In genomic region chr2:118257094-118257493, GRCm38 (mm10) we compare ENCODE assay signal across 8 mouse cellular contexts. TPM values are rescaled to one million over a fixed set of nuclear protein-coding genes. Genes with fewer than 3 reads are reported as not detected.
A peak's percentile ranks its signal among the peaks of the same experiment; 100 is the strongest.
DNase-seq lines count a peak whose midpoint lies in the region; ATAC-seq and TF ChIP-seq lines count a peak whose summit lies in the region.

No protein-coding gene starts in this region.

- peaks cover 9% of the 10 kb centered on the region; the same call in 1 of the 2 replicates for H3K27me3 ChIP-seq in kidney, embryonic 15.5 days
- no peaks in the 10 kb centered on the region for H3K27me3 ChIP-seq in intestine, embryonic 14.5 days (replicated peaks; ENCODE audit: control insufficient read depth, insufficient read depth, low read length)
- no peaks in the 10 kb centered on the region for H3K27me3 ChIP-seq in midbrain, postnatal 0 days (ENCODE audit: insufficient read depth, low read length)

- no peaks in the 10 kb centered on the region for H3K9me3 ChIP-seq in kidney, embryonic 15.5 days (replicated peaks)
- no peaks in the 10 kb centered on the region for H3K9me3 ChIP-seq in intestine, embryonic 14.5 days (ENCODE audit: control insufficient read depth, low read length)
- H3K9me3 ChIP-seq in midbrain, postnatal 0 days (ENCODE audit: low read length): no peaks in the 10 kb centered on the region

- no peak for ATAC-seq in kidney, embryonic 15.5 days (replicated peaks; ENCODE audit: low FRiP score)
- no peak for ATAC-seq in intestine, embryonic 14.5 days (replicated peaks; ENCODE audit: low FRiP score, low TSS enrichment, low read depth)
- ATAC-seq in midbrain, postnatal 0 days (ENCODE audit: low FRiP score): no peak

- H3K27ac ChIP-seq in kidney, embryonic 15.5 days: no peak overlapping the region
- H3K27ac ChIP-seq in brown adipose tissue, adult 24 weeks (replicated peaks; ENCODE audit: low read depth, low read length): no peak overlapping the region
- H3K27ac ChIP-seq in intestine, embryonic 14.5 days (ENCODE audit: low read depth): no peak overlapping the region
- no peak overlapping the region for H3K27ac ChIP-seq in midbrain, postnatal 0 days (ENCODE audit: low read depth, low read length)

- 73% methylated on average over 8 of the region's 8 CpGs for WGBS in kidney, embryonic 15.5 days
- WGBS in intestine, embryonic 14.5 days: 76% methylated on average over 8 of the region's 8 CpGs
- WGBS in midbrain, postnatal 0 days: 79% methylated on average over 8 of the region's 8 CpGs

- peak overlapping the region; percentile 55 for H3K4me3 ChIP-seq in kidney, embryonic 15.5 days (replicated peaks)
- H3K4me3 ChIP-seq in brown adipose tissue, adult 24 weeks (ENCODE audit: insufficient read depth, low read depth, low read length): peak overlapping the region; percentile 81
- H3K4me3 ChIP-seq in intestine, embryonic 14.5 days (ENCODE audit: low read depth, low read length): peak overlapping the region; percentile 45; the same call in 1 of the 2 replicates
- peak overlapping the region; percentile 40 for H3K4me3 ChIP-seq in midbrain, postnatal 0 days (ENCODE audit: low read depth, low read length)

- no peak for DNase-seq in kidney, adult 11 months
- DNase-seq in intestine, embryonic 14.5 days (ENCODE audit: low spot score): no peak
- DNase-seq in midbrain, postnatal 0 days (ENCODE audit: low spot score): no peak
- no peak for DNase-seq in embryo, embryonic 10 days (ENCODE audit: low spot score)
- no peak for DNase-seq in gastrocnemius, postnatal 10 days
- DNase-seq in spleen, postnatal 10 days (ENCODE audit: low spot score in 2 of 2): no peak

- H3K4me1 ChIP-seq in kidney, embryonic 15.5 days: peaks cover 13% of the 10 kb centered on the region
- H3K4me1 ChIP-seq in brown adipose tissue, adult 24 weeks (ENCODE audit: control insufficient read depth, insufficient read depth, insufficient read length, low read length): no peaks in the 10 kb centered on the region
- no peaks in the 10 kb centered on the region for H3K4me1 ChIP-seq in intestine, embryonic 14.5 days (replicated peaks; ENCODE audit: control insufficient read depth, insufficient read depth, low read length)
- H3K4me1 ChIP-seq in midbrain, postnatal 0 days (ENCODE audit: insufficient read depth, low read length): no peaks in the 10 kb centered on the region

- no peak overlapping the region for H3K9ac ChIP-seq in kidney, embryonic 15.5 days
- H3K9ac ChIP-seq in intestine, embryonic 14.5 days (ENCODE audit: low read length): no peak overlapping the region
- no peak overlapping the region for H3K9ac ChIP-seq in midbrain, postnatal 0 days (replicated peaks; ENCODE audit: low read length, poor library complexity, severe bottlenecking)

- peak overlapping the region; percentile 69 for H3K4me2 ChIP-seq in kidney, embryonic 15.5 days
- H3K4me2 ChIP-seq in intestine, embryonic 14.5 days (ENCODE audit: low read length): peak overlapping the region; percentile 66
- peak overlapping the region; percentile 67 for H3K4me2 ChIP-seq in midbrain, postnatal 0 days (ENCODE audit: low read depth, low read length, poor library complexity, severe bottlenecking)

- TF ChIP-seq CTCF in midbrain, postnatal 0 days (IDR thresholded peaks at IDR 0.05): no peak

- no peaks in the 10 kb centered on the region for H3K36me3 ChIP-seq in kidney, embryonic 15.5 days
- H3K36me3 ChIP-seq in intestine, embryonic 14.5 days (ENCODE audit: control insufficient read depth, insufficient read depth, low read length): no peaks in the 10 kb centered on the region
- H3K36me3 ChIP-seq in midbrain, postnatal 0 days (ENCODE audit: insufficient read depth, low read length): no peaks in the 10 kb centered on the region

RNA-seq across cellular contexts. Expression of gene Fsip1, which starts 0.3 kb away (rescaled TPM):
- 0.93 and 1.2 TPM in 2 replicates for polyA plus RNA-seq in kidney, embryonic 15.5 days (2015; fragmentation: Nextera tagmentation; extraction: Ambion mirVana)
- not detected in 2 replicates for polyA plus RNA-seq in brown adipose tissue, adult 24 weeks (2012; ENCODE audit: insufficient read depth, insufficient read length, missing spikeins)
- polyA plus RNA-seq in intestine, embryonic 14.5 days (2014; fragmentation: Nextera tagmentation; extraction: Ambion mirVana): 0.36 and 0.49 TPM in 2 replicates
- total RNA-seq in midbrain, postnatal 0 days (2014; rRNA removed): 1.2 and 1.3 TPM in 2 replicates
- polyA plus RNA-seq in midbrain, postnatal 0 days (2015; fragmentation: Nextera tagmentation; extraction: Ambion mirVana): 5.7 and 6.1 TPM in 2 replicates
- not detected for total RNA-seq in gastrocnemius, postnatal 10 days (2021)
